Mouse (Mus musculus): Measurements from ENCODE around the gene Hoxc11.

- TF ChIP-seq POLR2A (IDR thresholded peaks at IDR 0.05; ENCODE audit: control insufficient read depth in 1 of 2, insufficient read depth in 1 of 2, low read depth in 1 of 2, low read length in 2 of 2, poor library complexity in 1 of 2) (no peak), CTCF (IDR thresholded peaks at IDR 0.05 in 2 of 3, conservative IDR thresholded peaks at IDR 0.05 in 1 of 3; ENCODE audit: control insufficient read depth in 1 of 3, insufficient read depth in 1 of 3, low read depth in 2 of 3, low read length in 3 of 3, poor library complexity in 1 of 3, severe bottlenecking in 1 of 3) (no peak)
These were observed 17.1 kb upstream of the Hoxc11 start for GRCm38 (mm10) chr15:102937036-102937666.
